Mouse (Mus musculus) adrenal gland (tissue): ENCODE measurements around the gene Pdlim7.

Experiments used
- intact Hi-C: fragments of 180-260 bp; cut with DNase I; formaldehyde crosslinking; loops from one replicate; pipeline ENCODE4 v1.15.1; 2025
- microRNA-seq, 2 experiments: library from miRNA; unstranded; fragments of <30 nt; microRNA quantifications; one replicate each; pipeline ENCODE4; 2019

The Pdlim7 gene

GRCm38 (mm10) chr13:55468851-55469560 lies 44.5 kb downstream of the Pdlim7 start:
- intact Hi-C loops: no loop called here

- intact Hi-C loops: no loop called here
Observed at GRCm38 (mm10) chr13:55465830-55466440, 47.5 kb downstream of the Pdlim7 start.

- intact Hi-C loops: no loop called here
Observed at GRCm38 (mm10) chr13:55465184-55465583, 48.3 kb downstream of the Pdlim7 start.

GRCm38 (mm10) chr13:55464027-55464884 lies 49.2 kb downstream of the Pdlim7 start, which contains the start of gene Prr7:
TSS of gene Prr7 (plus strand) at chr13:55464267.
- intact Hi-C loops: no loop called here

- intact Hi-C loops: no loop called here
Observed at GRCm38 (mm10) chr13:55463399-55464026, 50.0 kb downstream of the Pdlim7 start.

GRCm38 (mm10) chr13:55462965-55463364 lies 50.5 kb downstream of the Pdlim7 start:
- intact Hi-C loops: no loop called here

- intact Hi-C loops: no loop called here
Observed at GRCm38 (mm10) chr13:55451785-55452549, 61.5 kb downstream of the Pdlim7 start.

- intact Hi-C loops: no loop called here
Observed at GRCm38 (mm10) chr13:55451296-55451695, 62.2 kb downstream of the Pdlim7 start.

- intact Hi-C loops: no loop called here
Observed at GRCm38 (mm10) chr13:55450511-55450980, 62.9 kb downstream of the Pdlim7 start.

GRCm38 (mm10) chr13:55449679-55450441 lies 63.6 kb downstream of the Pdlim7 start:
- intact Hi-C loops: no loop called here

GRCm38 (mm10) chr13:55449205-55449604 lies 64.3 kb downstream of the Pdlim7 start:
- intact Hi-C loops: no loop called here

- intact Hi-C loops: no loop called here
Observed at GRCm38 (mm10) chr13:55448131-55448530, 65.3 kb downstream of the Pdlim7 start.

- intact Hi-C loops: no loop called here
Observed at GRCm38 (mm10) chr13:55447543-55447943, 65.9 kb downstream of the Pdlim7 start.

GRCm38 (mm10) chr13:55446483-55447105 lies 66.9 kb downstream of the Pdlim7 start:
- intact Hi-C loops: no loop called here

Small RNA genes within 50 kb of the gene (microRNA-seq; reads per million reads assigned to microRNA genes)
- 0.69 to 1.7 reads per million in 2 experiments for gene Mir6943
- gene Mir6944: 3.2 to 3.7 reads per million in 2 experiments
- gene Mir6945: 0.46 to 1.2 reads per million in 2 experiments
